Mouse (Mus musculus): Measurements from ENCODE around the gene Fam166a. TPM values are rescaled to one million over a fixed set of nuclear protein-coding genes. Genes with fewer than 3 reads are reported as not detected.
A peak's percentile ranks its signal among the peaks of the same experiment; 100 is the strongest.

Gene Fam166a
- total RNA-seq, 2 experiments from 2014 or later = not detected

GRCm38 (mm10) chr2:25183336-25183735, 35.2 kb upstream of the Fam166a start:
- DNase-seq (ENCODE audit: low spot score in 2 of 2) = no peak
- intact Hi-C loops (cut with DNase I) = no loop called here

GRCm38 (mm10) chr2:25184496-25184895, 34.0 kb upstream of the Fam166a start:
- intact Hi-C loops (cut with DNase I) = loop anchor here (2.0 kb wide), 1 partner anchor 86 kb away; no protein-coding TSS in a partner anchor
- DNase-seq (ENCODE audit: low spot score in 2 of 2) = no peak

GRCm38 (mm10) chr2:25185625-25186574, 32.6 kb upstream of the Fam166a start:
- DNase-seq (ENCODE audit: low spot score in 2 of 2) = no peak
- intact Hi-C loops (cut with DNase I) = loop anchor here (2.0 to 5.0 kb wide), 2 partner anchors 59 to 87 kb away; no protein-coding TSS in a partner anchor

GRCm38 (mm10) chr2:25186575-25186930, 32.0 kb upstream of the Fam166a start:
- DNase-seq (ENCODE audit: low spot score in 2 of 2) = no peak
- intact Hi-C loops (cut with DNase I) = loop anchor here (5.0 kb wide), 1 partner anchor 59 kb away; no protein-coding TSS in a partner anchor

GRCm38 (mm10) chr2:25187841-25188240, 30.7 kb upstream of the Fam166a start:
- intact Hi-C loops (cut with DNase I) = loop anchor here (5.0 kb wide), 1 partner anchor 61 kb away; no protein-coding TSS in a partner anchor
- no peak for DNase-seq (ENCODE audit: low spot score in 2 of 2)

GRCm38 (mm10) chr2:25193330-25193770, 25.2 kb upstream of the Fam166a start:
- intact Hi-C loops (cut with DNase I) = loop anchor here (1.0 to 5.0 kb wide), 3 partner anchors 35 to 79 kb away; partner anchors contain the start of genes Anapc2, Ssna1 and Tmem203
- DNase-seq (ENCODE audit: low spot score in 2 of 2) = peak; percentile 76 to 89

- no peak for DNase-seq (ENCODE audit: low spot score in 2 of 2)
Measured at GRCm38 (mm10) chr2:25194006-25194405, 24.5 kb upstream of the Fam166a start.

GRCm38 (mm10) chr2:25194486-25195171, 23.9 kb upstream of the Fam166a start:
- DNase-seq (ENCODE audit: low spot score in 2 of 2) = no peak
- intact Hi-C loops (cut with DNase I) = loop anchor here (5.0 kb wide), 2 partner anchors 63 to 78 kb away; partner anchors contain the start of genes Anapc2, Ssna1 and Tmem203

More at GRCm38 (mm10) chr2:25194006-25194405, 24.5 kb upstream of the Fam166a start:
- intact Hi-C loops (cut with DNase I) = loop anchor here (5.0 kb wide), 2 partner anchors 63 to 78 kb away; partner anchors contain the start of genes Anapc2, Ssna1 and Tmem203

GRCm38 (mm10) chr2:25195211-25196156, 23.1 kb upstream of the Fam166a start:
- DNase-seq (ENCODE audit: low spot score in 2 of 2) = no peak

GRCm38 (mm10) chr2:25196172-25196954, 22.2 kb upstream of the Fam166a start, which contains the start of gene Tor4a:
TSS of gene Tor4a (minus strand) at chr2:25196886.
- intact Hi-C loops (cut with DNase I) = no loop called here
- DNase-seq (ENCODE audit: low spot score in 2 of 2) = no peak

More at GRCm38 (mm10) chr2:25195211-25196156, 23.1 kb upstream of the Fam166a start:
- intact Hi-C loops (cut with DNase I) = no loop called here

- DNase-seq (ENCODE audit: low spot score in 2 of 2) = no peak
- intact Hi-C loops (cut with DNase I) = no loop called here
Measured at GRCm38 (mm10) chr2:25197191-25197590, 21.4 kb upstream of the Fam166a start.

GRCm38 (mm10) chr2:25197946-25198345, 20.6 kb upstream of the Fam166a start:
- no peak for DNase-seq (ENCODE audit: low spot score in 2 of 2)
- intact Hi-C loops (cut with DNase I) = no loop called here

- no peak for DNase-seq (ENCODE audit: low spot score in 2 of 2)
- intact Hi-C loops (cut with DNase I) = no loop called here
Measured at GRCm38 (mm10) chr2:25200631-25201030, 17.9 kb upstream of the Fam166a start.

- no peak for DNase-seq (ENCODE audit: low spot score in 2 of 2)
- intact Hi-C loops (cut with DNase I) = no loop called here
Measured at GRCm38 (mm10) chr2:25203631-25204214, 14.8 kb upstream of the Fam166a start.

GRCm38 (mm10) chr2:25207593-25207992, 11.0 kb upstream of the Fam166a start:
- intact Hi-C loops (cut with DNase I) = no loop called here
- DNase-seq (ENCODE audit: low spot score in 2 of 2) = no peak

GRCm38 (mm10) chr2:25210686-25211085, 7.9 kb upstream of the Fam166a start:
- DNase-seq (ENCODE audit: low spot score in 2 of 2) = no peak
- intact Hi-C loops (cut with DNase I) = loop anchor here (2.0 kb wide), 1 partner anchor 14 kb away; the partner anchor contains the start of gene Tubb4b

GRCm38 (mm10) chr2:25211121-25211670, 7.3 kb upstream of the Fam166a start, which contains the start of gene Nelfb:
TSS of gene Nelfb (minus strand) at chr2:25211489.
- intact Hi-C loops (cut with DNase I) = loop anchor here (2.0 kb wide), 1 partner anchor 14 kb away; the partner anchor contains the start of gene Tubb4b
- peak; percentile 83 to 84 for DNase-seq (ENCODE audit: low spot score in 2 of 2)

Data from left cerebral cortex, postnatal 25 days (tissue).